Mouse (Mus musculus) embryonic fibroblast, embryonic 13.5 days (primary cell): ENCODE measurements around the gene Cldnd2.

ENCODE experiments used
- CTCF ChIP-seq: IDR thresholded peaks from 2 replicates; pipeline ENCODE4 v1.5.1; 2011; ENCODE audit warnings: mild to moderate bottlenecking, control low read depth, low read length, moderate library complexity, borderline replicate concordance; ENCODE audit not compliant: insufficient read depth
- POLR2A ChIP-seq: IDR thresholded peaks from 2 replicates; pipeline ENCODE4 v1.6.1; 2011; ENCODE audit warnings: low read depth, mild to moderate bottlenecking, control low read depth, low read length, moderate library complexity

DNA sequence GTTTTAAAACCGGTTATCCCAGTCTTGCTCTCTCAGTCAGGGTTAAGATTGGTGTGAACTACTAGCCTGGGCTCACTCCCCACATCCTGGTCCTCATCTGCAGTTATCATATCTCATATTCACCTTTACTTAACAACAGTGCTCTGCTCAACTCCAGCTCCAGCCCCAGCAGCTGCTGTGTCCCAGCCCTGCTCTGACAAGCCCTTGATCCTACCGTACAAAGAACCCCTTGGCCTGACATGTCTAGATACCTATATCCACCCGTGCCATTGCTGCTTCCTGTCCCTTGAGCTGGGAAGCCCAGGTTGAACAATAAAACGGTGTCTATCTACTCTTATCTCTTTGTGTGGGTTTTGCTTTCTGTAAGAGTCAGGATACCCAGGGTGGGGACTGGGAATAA is 11.1 kb upstream of the Cldnd2 start:
- no peak for TF ChIP-seq POLR2A
- no peak for TF ChIP-seq CTCF
